Mouse (Mus musculus) retina, postnatal 7 days (tissue): ENCODE measurements around the gene 4931422A03Rik.
"Not testable (repeated sequence)": the region's sequence is repeated elsewhere in the genome, so short reads cannot be mapped to it uniquely, and the experiment has no call there.

Source experiments
- DNase-seq: peaks from one replicate; pipeline ENCODE4 v3.0.0-alpha.2; 2012; ENCODE audit warnings: low read depth, low spot score

Gene 4931422A03Rik

GRCm38 (mm10) chr2:104027458-104028138 lies 563 bp downstream of the 4931422A03Rik start, which contains the start of gene Fbxo3:
Gene Fbxo3, plus strand, starts transcription at chr2:104027721.
- peak; percentile 57 for DNase-seq

- DNase-seq, result no peak
These were observed 3.5 kb downstream of the 4931422A03Rik start for GRCm38 (mm10) chr2:104024656-104025055.

GRCm38 (mm10) chr2:104023096-104023495 lies 5.1 kb downstream of the 4931422A03Rik start:
- DNase-seq, result no peak

GRCm38 (mm10) chr2:104008853-104009252 lies 19.3 kb downstream of the 4931422A03Rik start:
- not testable (repeated sequence) for DNase-seq

- DNase-seq, result no peak
These were observed 20.2 kb downstream of the 4931422A03Rik start for GRCm38 (mm10) chr2:104007793-104008519.

GRCm38 (mm10) chr2:104002711-104003413 lies 25.3 kb downstream of the 4931422A03Rik start:
- peak; percentile 49 for DNase-seq

GRCm38 (mm10) chr2:104001861-104002260 lies 26.3 kb downstream of the 4931422A03Rik start:
- DNase-seq, result no peak

- no peak for DNase-seq
These were observed 27.1 kb downstream of the 4931422A03Rik start for GRCm38 (mm10) chr2:104001076-104001475.

- no peak for DNase-seq
These were observed 35.4 kb downstream of the 4931422A03Rik start for GRCm38 (mm10) chr2:103992618-103993332.

- DNase-seq, result no peak
These were observed 36.0 kb downstream of the 4931422A03Rik start for GRCm38 (mm10) chr2:103992162-103992561.

GRCm38 (mm10) chr2:103991303-103991702 lies 36.9 kb downstream of the 4931422A03Rik start:
- no peak for DNase-seq

GRCm38 (mm10) chr2:103989724-103990123 lies 38.4 kb downstream of the 4931422A03Rik start:
- DNase-seq, result no peak

GRCm38 (mm10) chr2:103987595-103987994 lies 40.6 kb downstream of the 4931422A03Rik start:
- not testable (repeated sequence) for DNase-seq

GRCm38 (mm10) chr2:103983146-103983545 lies 45.0 kb downstream of the 4931422A03Rik start:
- no peak for DNase-seq

GRCm38 (mm10) chr2:103982250-103982649 lies 45.9 kb downstream of the 4931422A03Rik start:
- DNase-seq, result peak; percentile 60

- DNase-seq, result no peak
These were observed 50.4 kb downstream of the 4931422A03Rik start for GRCm38 (mm10) chr2:103977716-103978115.

- no peak for DNase-seq
These were observed 50.9 kb downstream of the 4931422A03Rik start for GRCm38 (mm10) chr2:103977216-103977615.

- DNase-seq, result no peak
These were observed 52.3 kb downstream of the 4931422A03Rik start for GRCm38 (mm10) chr2:103975904-103976303.

GRCm38 (mm10) chr2:103971838-103972237 lies 56.3 kb downstream of the 4931422A03Rik start:
- no peak for DNase-seq

GRCm38 (mm10) chr2:103970791-103971649 lies 57.1 kb downstream of the 4931422A03Rik start:
- DNase-seq, result no peak
